Mouse (Mus musculus) neural tube, embryonic 14.5 days (tissue): Measurements from ENCODE around the gene Dbp. TPM values are rescaled to one million over a fixed set of nuclear protein-coding genes. Genes with fewer than 3 reads are reported as not detected.

Experiments
- ATAC-seq: fragments of 200-750 bp; cut with Nextera tagmentation; 2 replicates; pipeline ENCODE4 v1.8.0; 2017; ENCODE audit warnings: low read depth, mild to moderate bottlenecking, moderate TSS enrichment, moderate library complexity
- H3K27ac ChIP-seq: fragments of 300-500 bp; sonication (generic); 2 replicates; pipeline ENCODE4 v1.5.1; 2014; ENCODE audit warnings: low read depth, mild to moderate bottlenecking, control low read depth, low read length, moderate library complexity, mixed read lengths
- H3K27me3 ChIP-seq: fragments of 300-500 bp; sonication (generic); 2 replicates; pipeline ENCODE4 v1.6.1; 2014; ENCODE audit warnings: low read length; ENCODE audit not compliant: control insufficient read depth, insufficient read depth
- H3K36me3 ChIP-seq: fragments of 300-500 bp; sonication (generic); 2 replicates; pipeline ENCODE4 v1.6.1; 2014; ENCODE audit warnings: low read length, mixed read lengths; ENCODE audit not compliant: control insufficient read depth, insufficient read depth
- H3K4me1 ChIP-seq: fragments of 300-500 bp; sonication (generic); 2 replicates; pipeline ENCODE4 v1.6.1; 2014; ENCODE audit warnings: low read length; ENCODE audit not compliant: control insufficient read depth, insufficient read depth
- H3K4me2 ChIP-seq: fragments of 300-500 bp; sonication (generic); 2 replicates; pipeline ENCODE4 v1.6.1; 2014; ENCODE audit warnings: mild to moderate bottlenecking, low read depth, low read length, control low read depth
- H3K4me3 ChIP-seq: fragments of 300-500 bp; sonication (generic); 2 replicates; pipeline ENCODE4 v1.5.1; 2014; ENCODE audit warnings: low read depth, low read length, control low read depth, mixed read lengths
- H3K9ac ChIP-seq: fragments of 300-500 bp; sonication (generic); replicated peaks from 2 replicates; pipeline ENCODE4 v1.6.1; 2014; ENCODE audit warnings: low read depth, mild to moderate bottlenecking, control low read depth, low read length, mixed read lengths
- H3K9me3 ChIP-seq: fragments of 300-500 bp; sonication (generic); 2 replicates; pipeline ENCODE4 v1.6.1; 2016; ENCODE audit warnings: low read length; ENCODE audit not compliant: control insufficient read depth
- WGBS: fragments of 180-500 bp; shearing (Covaris S2); extraction: QIAGEN DNeasy Blood & Tissue Kit; methylation state at CpG from one replicate; pipeline ENCODE4 v1.1.7; 2014; 5-methylcytosine and 5-hydroxymethylcytosine counted together
- polyA plus RNA-seq: library from polyadenylated mRNA; unstranded; fragments of >200 nt; fragmentation: Nextera tagmentation; extraction: Ambion mirVana; gene quantifications from 2 replicates; pipeline ENCODE4 v1.2.1, GENCODE M21; 2014

The Dbp gene
- polyA plus RNA-seq, 1 experiment from 2014 or later: 2.5 TPM

GRCm38 (mm10) chr7:45678513-45678912 lies 26.4 kb upstream of the Dbp start:
- WGBS: 92% methylated on average over 14 of the region's 14 CpGs
- Histone ChIP-seq H3K27me3 (no peaks in the 10 kb centered on the region), H3K36me3 (no peaks in the 10 kb centered on the region), H3K4me3 (no peak overlapping the region), H3K4me1 (no peaks in the 10 kb centered on the region; the same call in 1 of the 2 replicates), H3K9me3 (no peaks in the 10 kb centered on the region), H3K9ac (no peak overlapping the region), H3K27ac (no peak overlapping the region), H3K4me2 (no peak overlapping the region)
- ATAC-seq: no peak

GRCm38 (mm10) chr7:45679966-45680621 lies 24.8 kb upstream of the Dbp start:
- Histone ChIP-seq H3K36me3 (no peaks in the 10 kb centered on the region), H3K9me3 (no peaks in the 10 kb centered on the region), H3K4me3 (no peak overlapping the region), H3K27me3 (no peaks in the 10 kb centered on the region), H3K4me1 (no peaks in the 10 kb centered on the region; the same call in 1 of the 2 replicates), H3K27ac (no peak overlapping the region), H3K9ac (no peak overlapping the region), H3K4me2 (no peak overlapping the region)
- WGBS: 77% methylated on average over 14 of the region's 14 CpGs
- no peak for ATAC-seq

DNA sequence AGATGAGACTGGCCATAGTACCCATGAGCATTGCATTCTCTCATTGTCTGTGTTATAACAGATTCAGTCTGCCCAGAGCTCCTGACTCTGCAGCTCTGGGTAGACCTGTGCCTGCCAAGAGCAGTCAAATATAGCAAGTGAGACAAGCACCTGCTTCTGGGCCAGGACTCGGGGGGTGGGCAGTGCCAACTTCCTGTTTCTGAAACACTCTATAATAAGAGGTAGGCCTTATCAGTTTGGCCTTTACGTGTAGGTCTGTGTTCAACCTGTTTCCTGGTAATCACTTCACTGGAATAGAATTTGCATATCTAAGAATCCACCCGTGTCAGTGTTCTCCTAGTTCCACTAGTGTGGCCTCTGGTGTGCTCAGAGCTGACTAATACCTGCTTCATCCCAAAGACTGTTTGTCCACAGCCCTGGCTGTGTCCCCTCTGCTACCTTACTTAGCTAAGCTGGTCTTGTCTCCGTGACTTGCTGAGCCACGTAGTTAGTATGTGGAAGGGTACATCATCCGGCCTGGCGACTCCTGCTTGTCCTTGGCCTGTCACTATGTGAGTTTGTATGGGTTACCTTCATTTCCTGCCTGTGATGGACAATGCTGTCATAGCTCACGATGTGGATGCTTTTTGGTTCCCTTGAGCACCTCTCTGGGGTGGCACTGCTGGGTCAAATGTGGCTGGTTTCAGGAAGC lies 23.7 kb upstream of the Dbp start:
- no peaks in the 10 kb centered on the region; the same call in 1 of the 2 replicates for H3K4me1 ChIP-seq
- no peak overlapping the region for H3K4me3 ChIP-seq
- 88% methylated on average over 8 of the region's 8 CpGs for WGBS
- H3K36me3 ChIP-seq: no peaks in the 10 kb centered on the region
- no peaks in the 10 kb centered on the region for H3K9me3 ChIP-seq
- H3K27me3 ChIP-seq: no peaks in the 10 kb centered on the region
- no peak overlapping the region for H3K4me2 ChIP-seq
- ATAC-seq: no peak
- no peak overlapping the region for H3K9ac ChIP-seq
- H3K27ac ChIP-seq: no peak overlapping the region

DNA sequence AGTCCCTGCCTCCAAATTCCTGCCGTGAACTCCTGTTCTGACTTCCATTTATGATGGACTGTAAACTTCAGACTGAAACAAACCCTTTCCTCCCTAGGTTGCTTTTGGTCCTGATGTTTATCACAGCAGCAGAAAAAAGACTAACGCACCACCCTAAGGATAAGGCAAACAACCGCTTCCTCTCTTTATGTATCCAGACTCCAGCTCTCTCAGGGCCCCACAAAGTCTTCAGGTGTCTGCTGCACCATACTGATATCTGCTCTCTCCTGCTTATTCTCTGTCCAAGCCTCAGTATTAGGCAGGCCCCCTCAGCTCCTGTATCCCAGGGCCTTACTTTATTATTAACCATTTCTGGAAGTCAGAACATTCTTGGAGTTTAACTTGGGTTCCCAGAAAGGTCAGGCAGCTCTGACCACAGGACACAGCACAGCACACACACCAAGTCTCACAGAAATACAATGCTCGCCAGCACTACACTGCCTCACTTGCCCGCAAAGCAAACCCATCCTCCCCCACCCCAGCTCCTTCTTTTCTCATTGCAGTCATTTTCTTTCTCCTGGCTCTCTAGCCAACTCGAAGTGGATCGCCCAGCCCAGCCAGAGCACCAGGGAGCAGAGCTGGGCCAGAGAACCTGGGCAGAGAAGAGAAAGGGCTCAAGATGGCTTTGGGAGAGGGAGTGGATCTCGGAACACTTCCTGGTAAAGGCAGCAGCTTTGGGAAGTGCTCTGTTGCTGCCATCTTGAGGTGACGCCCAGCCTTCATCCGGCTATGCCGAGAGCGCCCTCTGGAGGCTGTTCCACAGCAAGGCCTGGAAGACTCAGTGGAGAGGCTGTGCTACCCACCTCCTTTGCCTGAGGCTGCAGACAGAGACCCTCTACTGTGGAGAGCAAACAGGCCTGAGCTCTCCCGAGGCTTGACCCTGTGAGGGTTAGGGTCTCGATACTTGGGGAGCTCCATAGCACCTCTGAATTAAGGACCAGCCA lies 22.5 kb upstream of the Dbp start:
- no peaks in the 10 kb centered on the region for H3K9me3 ChIP-seq
- H3K4me2 ChIP-seq: peak overlapping the region; percentile 23
- H3K9ac ChIP-seq: no peak overlapping the region
- no peaks in the 10 kb centered on the region for H3K27me3 ChIP-seq
- ATAC-seq: peak; percentile 64; the same call in 1 of the 2 replicates
- WGBS: 30% methylated on average over 14 of the region's 14 CpGs
- no peaks in the 10 kb centered on the region for H3K36me3 ChIP-seq
- no peak overlapping the region for H3K27ac ChIP-seq
- no peaks in the 10 kb centered on the region; the same call in 1 of the 2 replicates for H3K4me1 ChIP-seq
- H3K4me3 ChIP-seq: no peak overlapping the region

GRCm38 (mm10) chr7:45683396-45684050 lies 21.4 kb upstream of the Dbp start, which contains the start of gene Ntn5:
TSS of gene Ntn5 (plus strand) at chr7:45684022.
- no peak within 1 kb of the TSS for H3K27ac ChIP-seq

GRCm38 (mm10) chr7:45685811-45686210 lies 19.1 kb upstream of the Dbp start:
- Histone ChIP-seq H3K4me1 (no peaks in the 10 kb centered on the region; the same call in 1 of the 2 replicates), H3K9me3 (no peaks in the 10 kb centered on the region), H3K36me3 (no peaks in the 10 kb centered on the region), H3K4me3 (no peak overlapping the region), H3K9ac (no peak overlapping the region), H3K27me3 (no peaks in the 10 kb centered on the region), H3K27ac (no peak overlapping the region), H3K4me2 (no peak overlapping the region)
- no peak for ATAC-seq
- 56% methylated on average over 10 of the region's 10 CpGs for WGBS

More at GRCm38 (mm10) chr7:45683396-45684050, 21.4 kb upstream of the Dbp start, which contains the start of gene Ntn5:
- Histone ChIP-seq H3K4me1 (no peaks in the 10 kb centered on the region; the same call in 1 of the 2 replicates), H3K36me3 (no peaks in the 10 kb centered on the region), H3K27me3 (no peaks in the 10 kb centered on the region), H3K4me3 (no peak within 1 kb of the TSS), H3K9me3 (no peaks in the 10 kb centered on the region), H3K9ac (no peak within 1 kb of the TSS), H3K4me2 (no peak within 1 kb of the TSS)
- WGBS: 83% methylated on average over 7 of the region's 7 CpGs
- ATAC-seq: no peak

DNA sequence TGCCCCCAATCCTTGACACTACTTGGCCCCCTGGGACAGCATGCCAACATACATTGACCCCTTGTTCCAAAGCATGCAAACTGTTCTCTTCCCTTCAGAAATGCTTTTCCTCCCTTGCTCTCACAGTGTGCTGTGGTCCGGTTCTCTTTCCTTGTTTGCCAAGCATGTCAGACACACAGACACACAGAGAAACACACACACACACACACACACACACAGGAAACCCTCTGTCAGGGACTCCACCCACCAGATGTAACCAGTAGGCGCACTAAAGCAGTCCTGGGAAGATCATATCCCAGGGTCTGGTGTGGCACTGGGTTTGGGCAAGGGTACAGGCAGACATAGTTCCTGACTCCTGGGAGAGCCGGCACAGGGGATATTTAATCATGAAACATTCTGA lies 18.0 kb upstream of the Dbp start:
- H3K9ac ChIP-seq: no peak overlapping the region
- 59% methylated on average over 3 of the region's 3 CpGs for WGBS

GRCm38 (mm10) chr7:45689099-45689498 lies 15.8 kb upstream of the Dbp start:
- ATAC-seq: no peak
- Histone ChIP-seq H3K36me3 (no peaks in the 10 kb centered on the region), H3K9me3 (no peaks in the 10 kb centered on the region), H3K9ac (no peak overlapping the region), H3K4me3 (no peak overlapping the region), H3K27me3 (no peaks in the 10 kb centered on the region), H3K4me2 (no peak overlapping the region), H3K27ac (no peak overlapping the region), H3K4me1 (no peaks in the 10 kb centered on the region)
- 58% methylated on average over 6 of the region's 6 CpGs for WGBS

More for the DNA sequence above, 18.0 kb upstream of the Dbp start:
- Histone ChIP-seq H3K9me3 (no peaks in the 10 kb centered on the region), H3K36me3 (no peaks in the 10 kb centered on the region), H3K4me2 (no peak overlapping the region), H3K27ac (no peak overlapping the region), H3K4me1 (no peaks in the 10 kb centered on the region; the same call in 1 of the 2 replicates), H3K4me3 (no peak overlapping the region), H3K27me3 (no peaks in the 10 kb centered on the region)
- ATAC-seq: no peak
